Mouse (Mus musculus) T-helper 1 cell (primary cell): ENCODE data around the gene Mfn2.

Source experiments
- in situ Hi-C: fragments of 300-600 bp; cut with MboI, MseI; formaldehyde crosslinking; loops from one replicate; pipeline ENCODE4 v1.15.1; 2025; ENCODE audit warnings: high pct_unique_total_duplicates

The Mfn2 gene

DNA sequence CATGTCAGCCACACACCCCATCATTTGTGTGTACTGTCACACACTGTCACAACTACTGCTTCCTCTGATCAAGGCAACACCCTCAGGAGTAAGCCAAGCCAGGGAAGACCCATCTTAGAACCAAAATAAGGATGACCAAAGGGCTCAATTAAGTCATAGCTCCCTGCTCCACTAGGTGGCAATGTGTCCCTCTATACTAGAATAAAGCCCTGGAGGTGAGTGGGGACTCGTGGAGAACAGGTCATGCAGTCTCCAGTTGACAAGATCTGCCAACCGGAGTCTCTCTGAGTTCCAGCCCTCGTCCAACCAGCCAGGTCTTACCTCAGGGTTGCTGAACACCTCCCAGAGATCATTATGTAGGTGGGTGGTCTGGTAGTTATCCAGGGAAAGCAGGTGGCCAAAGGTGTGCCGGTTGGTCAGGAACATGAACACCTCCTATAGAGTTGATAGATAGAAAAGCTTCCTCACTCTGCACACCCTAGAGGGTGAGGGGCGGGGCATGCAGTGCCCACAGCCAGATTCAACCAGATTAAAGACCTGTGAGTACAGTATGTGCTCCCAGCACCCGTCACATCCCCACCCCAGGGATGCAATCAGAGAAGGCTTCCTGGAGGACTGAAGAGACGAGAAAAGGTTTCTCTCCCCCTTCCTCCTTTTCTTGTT, 14.1 kb upstream of the Mfn2 start:
- in situ Hi-C loops, result no loop called here

DNA sequence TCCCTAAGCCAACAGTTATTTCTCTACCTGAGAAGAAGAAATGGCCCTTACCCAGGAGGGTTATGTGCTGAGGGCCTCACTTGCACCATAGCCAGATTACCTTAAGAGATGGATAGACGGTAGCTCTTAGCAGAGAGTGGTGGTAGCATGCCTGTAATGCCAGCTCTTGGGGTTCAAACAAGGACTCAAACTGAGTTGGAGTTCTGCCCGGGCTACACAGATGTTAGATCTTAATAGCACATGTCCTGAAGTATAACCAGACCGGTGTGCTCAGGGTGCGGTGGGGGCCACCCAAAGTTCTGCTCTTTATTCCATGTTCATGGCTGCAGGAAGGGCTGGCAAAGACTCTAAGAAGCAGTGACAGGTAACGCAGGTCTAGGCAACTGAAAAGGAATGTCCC, 5.0 kb upstream of the Mfn2 start:
- in situ Hi-C loops, result no loop called here

DNA sequence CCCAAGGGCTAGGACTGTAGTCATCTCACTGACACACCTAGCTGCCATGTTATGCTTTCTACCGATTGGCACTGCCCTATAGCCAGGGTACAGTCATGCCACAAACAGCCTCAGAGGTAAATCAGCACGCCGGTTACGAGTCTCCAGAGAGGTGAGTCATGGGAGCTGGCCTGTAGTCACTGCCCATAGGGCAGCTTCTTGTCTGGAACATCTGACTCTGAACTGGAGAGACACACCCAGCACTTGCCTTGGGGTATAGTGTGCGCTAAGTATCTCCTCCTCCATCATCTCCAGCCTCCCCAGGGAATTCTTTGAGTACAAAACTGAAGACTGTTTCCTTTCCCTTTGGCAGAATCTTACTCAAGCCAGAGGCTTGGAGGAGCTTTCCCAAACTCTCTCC, 1.7 kb upstream of the Mfn2 start:
- in situ Hi-C loops, result no loop called here

DNA sequence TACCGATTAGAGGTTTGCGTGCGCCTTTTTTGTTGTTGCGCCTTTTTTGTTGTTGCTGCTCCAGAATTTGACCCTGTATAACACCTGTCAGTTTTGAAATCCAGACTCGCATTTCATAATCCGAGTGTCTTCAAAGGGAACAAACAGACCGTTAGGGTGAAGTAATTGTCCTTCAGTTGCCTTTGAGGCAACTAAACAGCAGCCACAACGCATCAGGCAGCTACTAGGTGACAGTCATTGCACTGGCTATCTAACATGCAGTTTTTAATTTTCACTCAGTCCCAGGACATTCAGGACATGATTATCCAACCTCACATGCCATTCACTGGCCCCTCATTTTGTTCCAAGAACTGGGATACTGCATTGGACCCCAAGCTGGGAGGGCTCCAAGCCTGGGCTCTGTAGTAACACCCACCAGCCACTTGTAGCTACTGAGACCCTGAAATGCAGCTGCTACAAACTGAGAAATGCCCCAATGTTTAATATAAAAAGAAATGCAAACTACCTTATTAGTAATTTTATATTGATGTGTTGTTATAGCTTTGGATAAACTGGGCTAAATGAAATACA, 671 bp upstream of the Mfn2 start:
- in situ Hi-C loops, result no loop called here

DNA sequence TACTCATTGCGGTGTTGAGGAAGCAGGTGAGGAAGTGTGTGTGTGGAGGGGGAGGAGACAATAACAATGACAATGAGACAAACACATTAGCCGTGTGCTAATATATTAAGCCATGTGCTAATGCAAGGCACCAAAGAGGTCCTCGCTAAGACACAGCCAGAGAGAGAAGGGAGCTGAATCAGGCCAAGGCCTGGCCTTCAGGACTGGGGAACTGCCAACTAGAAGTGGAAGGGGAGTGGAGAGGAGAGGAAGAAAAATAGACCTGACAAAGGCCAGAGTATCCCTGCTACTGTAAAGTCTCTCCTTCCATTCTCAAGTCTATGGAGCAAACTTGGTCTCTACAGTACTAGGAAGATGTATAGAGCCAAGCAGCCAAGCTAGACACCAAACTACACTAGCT, 903 bp downstream of the Mfn2 start:
- in situ Hi-C loops, result no loop called here

DNA sequence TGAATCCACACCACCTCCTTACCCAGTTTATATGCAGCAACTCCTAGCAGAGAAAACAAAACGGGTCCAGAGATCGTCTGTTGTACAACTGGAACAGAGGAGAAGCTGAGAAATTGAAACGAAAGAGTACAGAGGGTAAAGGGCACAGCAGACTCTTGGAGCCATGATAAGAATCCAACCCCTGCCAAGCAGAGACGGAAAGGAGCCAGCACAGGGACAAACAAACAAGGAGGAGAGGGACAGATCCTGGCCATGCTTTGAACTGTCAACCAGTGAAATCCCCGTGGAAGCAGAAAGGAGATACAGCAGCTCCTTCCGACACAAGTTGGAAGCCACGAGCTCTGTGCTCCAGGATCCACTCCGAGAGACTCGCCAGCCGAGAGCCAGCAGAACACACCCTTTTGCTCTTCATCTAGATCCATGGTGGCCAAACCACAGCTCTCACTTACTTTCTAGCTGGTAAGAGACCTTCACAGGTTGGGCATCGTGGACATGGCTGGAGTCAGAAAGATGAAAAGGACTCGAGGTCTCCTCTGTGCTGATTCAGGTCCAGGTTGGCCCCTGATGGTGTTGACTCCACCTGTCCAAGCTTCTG, 1.5 kb downstream of the Mfn2 start:
- in situ Hi-C loops, result no loop called here

DNA sequence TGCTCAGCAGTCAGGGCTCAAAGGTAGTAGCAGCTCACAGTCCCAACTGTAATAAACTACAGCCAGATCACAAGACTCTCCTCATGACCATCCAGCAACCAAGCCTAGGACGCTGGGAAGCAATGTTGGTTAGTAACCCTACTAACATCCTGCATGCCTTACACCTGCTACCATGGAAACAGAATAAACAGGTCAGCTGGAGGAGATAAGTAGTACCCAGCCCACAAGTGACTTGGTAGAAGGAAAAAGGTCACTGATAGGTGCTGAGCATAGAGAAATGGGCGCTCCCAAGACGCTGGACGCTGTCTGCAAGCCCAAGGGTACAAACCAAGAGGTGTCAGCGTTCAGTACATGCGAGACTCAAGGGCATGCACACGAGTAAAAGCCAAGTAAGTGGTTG, 4.1 kb downstream of the Mfn2 start:
- in situ Hi-C loops, result no loop called here

DNA sequence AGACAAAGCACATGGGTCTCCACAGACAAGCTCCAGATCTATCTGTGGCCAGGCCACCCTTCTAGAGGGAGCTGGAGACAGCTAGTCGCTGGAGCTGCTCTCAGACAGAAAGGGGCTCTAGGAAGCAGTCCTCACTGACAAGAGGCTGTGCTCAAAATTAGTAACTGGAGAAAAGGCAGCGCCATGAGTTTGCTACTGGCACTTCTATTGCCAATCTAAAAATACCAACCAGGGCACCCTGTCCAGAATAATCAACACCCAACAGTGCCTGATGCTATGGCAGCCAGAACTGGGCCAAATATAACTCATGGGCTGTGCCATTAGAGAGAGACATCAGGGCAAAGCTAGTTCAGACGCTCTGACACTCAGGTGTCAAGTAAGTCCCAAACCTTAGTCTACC, 7.2 kb downstream of the Mfn2 start:
- in situ Hi-C loops, result no loop called here

DNA sequence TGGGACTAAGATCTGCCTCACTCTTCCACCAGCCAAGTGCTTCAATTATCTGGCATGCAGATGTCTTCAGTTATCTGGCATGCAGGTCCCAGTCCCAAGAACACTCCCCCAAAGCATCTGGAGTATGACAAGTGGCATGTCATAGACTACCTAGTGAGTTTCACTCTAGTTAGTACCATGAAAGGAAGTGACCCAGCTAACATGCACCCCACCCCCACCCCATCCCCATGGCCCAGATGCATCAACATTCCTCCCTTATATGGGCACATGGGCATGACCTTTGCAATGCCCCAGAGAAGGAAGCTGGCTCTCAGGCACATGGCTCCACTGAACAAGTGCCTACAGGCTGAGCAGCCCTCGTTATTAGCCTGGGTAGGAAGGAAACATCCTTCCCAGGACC, 8.1 kb downstream of the Mfn2 start:
- in situ Hi-C loops, result no loop called here

DNA sequence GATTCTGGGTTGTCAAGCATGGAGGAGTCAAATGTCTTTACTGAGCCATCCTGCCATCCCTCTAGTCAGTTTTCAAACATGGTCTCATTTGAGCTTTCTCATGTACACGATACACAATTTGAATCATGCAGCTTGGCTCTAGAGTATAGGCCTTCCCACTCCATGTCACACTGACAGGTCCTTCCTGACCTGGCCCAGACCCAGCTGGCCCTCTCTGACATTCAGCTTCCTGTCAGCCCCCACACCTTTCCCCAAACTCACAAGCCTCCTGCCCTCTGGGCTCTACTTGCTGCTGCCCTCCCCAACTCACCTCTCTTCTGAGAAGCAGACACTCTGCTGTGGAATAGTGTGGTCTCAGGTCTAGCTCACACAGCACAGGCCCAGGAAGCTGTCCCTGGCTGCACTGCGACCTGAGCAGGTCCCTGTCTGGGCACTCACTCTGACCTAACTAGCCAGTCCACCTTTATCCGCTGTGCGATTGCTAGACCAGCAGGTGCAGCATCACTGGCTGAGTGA, 8.6 kb downstream of the Mfn2 start:
- in situ Hi-C loops, result no loop called here

DNA sequence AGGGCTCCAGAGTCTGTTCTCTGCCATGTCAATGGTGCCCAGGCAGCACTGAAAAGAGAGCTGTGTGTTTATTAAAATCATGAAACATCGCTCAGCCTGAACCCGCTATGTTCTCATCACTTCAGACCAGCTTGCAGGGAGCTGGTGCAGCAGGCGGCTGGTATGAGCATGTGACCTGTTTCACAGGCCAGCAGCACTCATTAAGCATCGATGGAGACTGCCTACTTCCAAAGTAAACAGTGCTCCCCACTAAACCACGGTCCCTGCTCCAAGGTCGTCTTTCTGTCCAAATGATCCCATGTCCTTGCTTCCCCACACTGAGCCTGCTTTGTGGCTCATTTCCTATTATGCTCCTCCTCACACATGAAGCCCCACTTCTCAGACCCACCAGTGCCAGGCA, 14.2 kb downstream of the Mfn2 start:
- in situ Hi-C loops, result no loop called here

DNA sequence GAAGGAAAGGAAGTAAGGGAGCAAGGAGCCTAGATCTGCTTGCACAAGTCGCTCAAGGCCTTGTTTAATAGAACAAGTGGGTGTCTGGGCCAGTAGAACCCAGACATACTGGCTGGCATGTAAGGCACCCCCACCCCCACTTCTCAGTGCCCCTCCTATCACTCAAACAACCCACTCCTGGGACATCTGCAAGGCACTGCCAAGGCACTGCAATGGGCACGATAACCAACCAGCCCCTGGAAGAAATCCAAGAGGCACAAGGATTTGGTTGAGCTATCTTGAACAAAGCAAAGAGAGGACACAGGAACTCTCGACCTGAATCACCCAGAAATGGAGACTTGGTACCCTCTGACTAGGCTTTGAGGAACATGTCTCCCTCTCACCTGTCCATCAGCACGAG, 16.3 kb downstream of the Mfn2 start:
- in situ Hi-C loops, result no loop called here

DNA sequence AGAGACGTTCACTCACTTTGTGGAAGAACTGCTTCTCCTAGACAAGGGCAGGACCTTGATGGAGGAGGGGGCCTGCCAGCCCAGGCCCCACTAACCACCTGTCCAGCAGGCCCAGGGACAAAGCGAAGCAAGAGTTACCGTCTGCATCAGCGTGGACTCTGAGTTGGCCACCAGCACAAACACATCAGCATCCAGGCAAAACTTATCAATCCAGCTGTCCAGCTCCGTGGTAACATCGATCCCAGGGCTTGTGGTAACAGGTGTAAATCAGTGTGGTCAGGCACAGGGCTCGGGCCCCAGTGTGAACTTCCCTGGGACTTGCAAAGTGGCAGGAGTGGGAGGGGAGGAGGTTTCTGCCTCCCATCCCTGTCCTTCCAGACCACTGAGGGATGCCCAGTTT, 17.2 kb downstream of the Mfn2 start:
- in situ Hi-C loops, result no loop called here

DNA sequence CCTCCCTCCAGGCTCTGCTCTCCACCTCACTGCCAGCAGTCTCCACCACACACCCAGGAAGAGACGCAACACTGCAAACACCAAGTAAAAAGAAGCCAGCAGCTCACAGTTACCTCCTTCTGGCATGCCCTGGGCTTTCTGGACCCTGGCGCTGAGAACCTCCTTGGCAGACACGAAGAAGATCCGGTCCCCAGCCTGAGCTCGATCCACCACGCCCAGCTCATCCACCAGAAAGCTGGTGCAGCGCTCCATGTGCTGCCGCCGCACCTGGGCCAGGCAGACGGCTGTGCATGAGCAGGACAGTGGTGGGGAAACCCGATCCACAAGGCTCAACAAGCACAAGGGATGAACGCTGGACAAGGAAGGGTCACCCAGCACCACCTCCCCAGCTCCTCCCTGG, 18.3 kb downstream of the Mfn2 start:
- in situ Hi-C loops, result no loop called here

DNA sequence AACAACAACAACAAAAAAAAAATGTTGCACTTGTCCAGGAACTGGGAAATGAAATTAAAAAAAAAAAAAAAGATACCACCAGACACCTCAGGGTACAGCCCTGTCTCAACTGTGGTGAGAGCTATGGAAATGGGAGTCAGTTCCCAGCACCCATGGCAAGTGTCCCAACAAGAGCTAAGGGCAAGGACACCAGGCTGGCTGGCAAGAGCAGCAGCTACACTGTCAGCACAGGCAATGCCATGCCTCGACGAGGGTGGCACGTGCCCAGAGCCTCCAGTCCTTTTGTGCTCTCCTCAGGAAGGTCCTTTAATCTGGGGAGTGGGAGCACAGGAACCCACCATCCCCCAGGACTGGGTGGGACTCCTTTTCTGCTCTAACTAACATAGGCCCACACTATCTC, 20.4 kb downstream of the Mfn2 start:
- in situ Hi-C loops, result no loop called here

DNA sequence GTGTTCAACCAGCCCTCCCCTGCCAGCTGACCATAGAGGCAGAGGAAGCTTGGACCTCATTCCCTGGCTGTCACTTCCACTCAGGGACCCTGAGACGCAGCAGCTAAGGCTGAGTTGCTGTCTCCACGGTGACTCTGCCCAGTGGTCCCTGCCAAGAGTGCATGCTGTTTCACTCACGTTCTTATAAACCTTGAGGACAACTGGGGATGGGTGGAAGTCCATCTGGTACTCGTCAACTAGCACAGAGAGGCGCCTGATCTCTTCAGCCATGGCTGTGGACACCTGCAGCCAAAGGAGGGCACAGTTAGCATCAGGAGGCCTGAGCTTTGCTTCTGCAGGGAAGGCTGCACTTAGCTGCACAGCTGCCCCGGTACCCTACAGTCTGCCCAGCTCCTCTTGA, 21.5 kb downstream of the Mfn2 start:
- in situ Hi-C loops, result no loop called here

DNA sequence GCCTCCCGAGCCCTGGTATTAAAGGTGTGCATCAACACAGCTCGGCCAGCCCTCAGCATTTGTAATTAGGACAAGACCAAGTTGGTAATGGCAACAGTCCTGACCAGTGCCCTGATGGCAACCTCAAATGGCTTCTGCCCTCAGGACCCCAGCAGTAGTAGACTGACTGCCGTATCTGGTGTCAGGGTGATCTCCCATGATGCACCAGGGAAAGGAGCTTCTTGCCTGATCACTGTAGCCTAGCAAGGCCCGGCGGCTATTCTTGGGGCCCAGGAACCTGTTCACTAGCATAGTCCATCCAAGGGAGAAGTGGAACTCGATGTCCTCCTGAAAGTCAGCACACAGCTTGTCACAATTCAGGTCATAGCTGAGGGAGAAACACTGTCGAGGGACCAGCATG, 22.7 kb downstream of the Mfn2 start:
- in situ Hi-C loops, result no loop called here

DNA sequence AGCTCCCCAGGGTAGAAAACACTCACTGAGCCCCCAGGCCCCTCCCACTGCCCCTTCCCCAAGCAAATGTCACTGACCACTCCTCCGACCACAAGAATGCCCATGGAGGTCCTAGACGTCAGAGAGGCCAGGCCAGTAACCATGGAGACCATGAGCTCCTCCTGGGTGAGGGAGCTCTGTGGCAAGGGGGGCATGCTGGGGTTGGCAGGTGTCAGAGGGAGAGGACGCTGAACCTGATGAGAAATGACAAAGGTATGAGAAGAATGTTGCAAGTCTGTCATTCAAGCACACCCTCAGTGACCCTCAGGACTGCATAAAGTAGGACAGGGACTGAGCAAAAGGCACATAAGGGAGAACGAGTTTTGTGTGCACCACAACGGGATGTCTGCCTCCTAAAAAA, 24.6 kb downstream of the Mfn2 start:
- in situ Hi-C loops, result no loop called here

DNA sequence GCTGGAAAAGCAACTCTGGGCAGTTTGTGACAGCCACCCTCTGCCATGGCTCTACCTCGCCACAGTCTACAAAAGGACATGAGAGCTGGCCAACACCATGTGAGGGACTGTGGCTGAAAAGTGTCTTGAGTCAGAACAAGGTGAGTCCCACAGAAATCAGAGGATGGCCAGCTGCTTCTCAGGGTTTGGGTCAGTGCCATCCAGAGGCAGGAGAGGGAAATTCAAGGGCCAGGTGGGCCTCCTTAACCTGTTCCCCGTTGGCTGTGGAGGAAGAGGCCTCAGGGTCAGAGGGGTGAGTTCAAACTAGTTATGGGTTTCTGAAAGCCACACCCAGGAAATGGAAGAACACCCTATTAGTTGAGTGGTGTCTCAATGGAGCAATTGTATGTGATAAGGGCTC, 25.0 kb downstream of the Mfn2 start:
- in situ Hi-C loops, result no loop called here

DNA sequence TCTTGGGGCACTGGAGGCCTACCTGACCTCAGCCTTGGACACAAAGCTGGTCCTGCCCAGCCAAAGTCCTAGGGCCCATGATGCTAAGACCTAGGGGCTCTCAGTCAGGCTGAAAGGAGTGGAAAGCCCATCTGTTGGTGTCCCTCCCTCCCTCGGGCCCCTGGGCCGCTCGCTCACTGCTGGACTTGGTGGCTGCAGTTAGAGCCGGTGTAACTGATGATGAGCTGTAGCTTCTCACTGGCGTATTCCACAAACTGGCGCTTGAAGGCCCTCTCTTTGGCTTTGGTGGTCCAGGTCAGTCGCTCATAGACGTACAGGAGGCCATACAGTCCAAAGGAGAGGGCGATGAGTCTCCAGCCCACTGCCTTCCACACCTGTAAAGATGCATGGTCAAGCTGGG, 26.0 kb downstream of the Mfn2 start:
- in situ Hi-C loops, result no loop called here

DNA sequence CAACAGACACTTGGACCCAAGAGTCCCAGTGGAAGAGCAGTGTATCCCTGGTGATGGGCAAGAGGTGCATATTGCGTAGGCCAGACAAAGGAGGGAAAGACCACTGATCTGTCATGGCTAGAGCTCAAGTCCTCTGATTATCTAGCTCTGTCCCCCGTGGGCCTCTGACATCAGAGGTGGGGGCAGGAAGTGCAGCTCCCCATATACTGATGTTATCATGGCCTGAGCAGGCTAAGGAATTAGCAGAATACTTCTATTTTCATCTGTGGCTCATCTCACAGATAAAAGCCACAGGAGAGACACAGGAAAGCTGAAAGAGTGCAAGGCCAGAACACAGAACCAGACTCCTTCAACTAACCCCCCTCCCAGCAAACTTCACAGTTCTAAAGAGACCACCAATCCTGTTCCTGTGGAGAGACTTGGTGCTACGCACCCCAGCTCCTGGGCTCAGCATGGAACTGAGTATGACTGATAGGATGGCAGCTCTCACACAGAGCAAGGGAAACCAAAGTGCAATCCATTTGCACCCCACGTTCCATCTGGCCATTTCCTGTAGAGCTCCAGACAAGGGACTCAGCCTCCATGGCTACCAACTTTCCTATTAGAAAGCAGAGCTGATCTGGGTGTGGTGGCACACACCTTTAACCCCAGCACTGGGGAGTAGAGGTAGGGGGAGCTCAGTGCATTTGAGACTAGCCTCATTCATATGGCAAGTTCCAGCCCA, 28.5 kb downstream of the Mfn2 start:
- in situ Hi-C loops, result no loop called here

DNA sequence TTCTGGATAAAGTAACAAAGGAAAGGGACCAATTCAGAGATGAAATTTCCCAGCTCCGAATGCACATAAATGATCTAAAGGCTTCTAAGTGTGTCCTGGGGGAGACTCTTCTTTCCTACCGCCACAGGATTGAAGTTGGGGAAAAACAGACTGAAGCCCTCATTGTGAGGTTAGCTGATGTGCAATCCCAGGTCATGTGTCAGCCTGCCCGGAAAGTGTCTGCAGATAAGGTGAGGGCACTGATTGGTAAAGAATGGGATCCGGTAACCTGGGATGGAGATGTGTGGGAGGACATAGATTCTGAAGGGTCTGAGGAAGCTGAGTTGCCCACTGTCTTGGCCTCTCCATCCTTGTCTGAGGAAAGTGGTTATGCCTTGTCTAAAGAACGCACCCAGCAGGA, 35.3 kb downstream of the Mfn2 start:
- in situ Hi-C loops, result loop anchor here (5.0 kb wide), 1 partner anchor 168 kb away; the partner anchor contains the start of genes Clcn6 and Mthfr
